Mouse (Mus musculus) limb, embryonic 11.5 days (tissue): ENCODE results near the gene March7. TPM values are rescaled to one million over a fixed set of nuclear protein-coding genes. Genes with fewer than 3 reads are reported as not detected.
A peak's percentile ranks its signal among the peaks of the same experiment; 100 is the strongest.

ENCODE experiments used
- ATAC-seq: fragments of 200-750 bp; cut with Nextera tagmentation; 2 replicates; pipeline ENCODE4 v1.8.0; 2017; ENCODE audit warnings: low read depth; ENCODE audit not compliant: insufficient number of reproducible peaks, low FRiP score, low TSS enrichment
- DNase-seq: peaks from one replicate; pipeline ENCODE4 v3.0.0-alpha.2; 2015; ENCODE audit warnings: low spot score
- H3K27ac ChIP-seq: fragments of 300-500 bp; sonication (generic); replicated peaks from 2 replicates; pipeline ENCODE4 v1.5.1; 2014; ENCODE audit warnings: low read depth, mild to moderate bottlenecking, low read length
- H3K27me3 ChIP-seq: fragments of 300-500 bp; sonication (generic); 2 replicates; pipeline ENCODE4 v1.6.1; 2014; ENCODE audit warnings: mild to moderate bottlenecking, low read length, mixed read lengths; ENCODE audit not compliant: control insufficient read depth, insufficient read depth
- H3K36me3 ChIP-seq: fragments of 300-500 bp; sonication (generic); 2 replicates; pipeline ENCODE4 v1.6.1; 2014; ENCODE audit warnings: mild to moderate bottlenecking, low read length, moderate library complexity, mixed read lengths; ENCODE audit not compliant: control insufficient read depth, insufficient read depth
- H3K4me1 ChIP-seq: fragments of 300-500 bp; sonication (generic); 2 replicates; pipeline ENCODE4 v1.6.1; 2014; ENCODE audit warnings: low read length, mixed read lengths; ENCODE audit not compliant: control insufficient read depth, insufficient read depth
- H3K4me2 ChIP-seq: fragments of 300-500 bp; sonication (generic); 2 replicates; pipeline ENCODE4 v1.6.1; 2014; ENCODE audit warnings: low read depth, mild to moderate bottlenecking, moderate library complexity; ENCODE audit not compliant: severe bottlenecking
- H3K4me3 ChIP-seq: fragments of 300-500 bp; sonication (generic); 2 replicates; pipeline ENCODE4 v1.5.1; 2014; ENCODE audit warnings: low read depth, low read length
- H3K9ac ChIP-seq: fragments of 300-500 bp; sonication (generic); 2 replicates; pipeline ENCODE4 v1.6.1; 2014; ENCODE audit warnings: mild to moderate bottlenecking, low read length
- H3K9me3 ChIP-seq: fragments of 300-500 bp; sonication (generic); 2 replicates; pipeline ENCODE4 v1.6.1; 2016; ENCODE audit warnings: low read length; ENCODE audit not compliant: control insufficient read depth
- WGBS: fragments of 180-500 bp; shearing (Covaris S2); extraction: QIAGEN DNeasy Blood & Tissue Kit; methylation state at CpG from one replicate; pipeline ENCODE4 v1.1.7; 2014; 5-methylcytosine and 5-hydroxymethylcytosine counted together
- polyA plus RNA-seq: library from polyadenylated mRNA; unstranded; fragments of >200 nt; fragmentation: Nextera tagmentation; extraction: Ambion mirVana; gene quantifications from 2 replicates; pipeline ENCODE4 v1.2.1, GENCODE M21; 2014

The March7 gene
- polyA plus RNA-seq, 1 experiment from 2014 or later, result 80.5 TPM

DNA sequence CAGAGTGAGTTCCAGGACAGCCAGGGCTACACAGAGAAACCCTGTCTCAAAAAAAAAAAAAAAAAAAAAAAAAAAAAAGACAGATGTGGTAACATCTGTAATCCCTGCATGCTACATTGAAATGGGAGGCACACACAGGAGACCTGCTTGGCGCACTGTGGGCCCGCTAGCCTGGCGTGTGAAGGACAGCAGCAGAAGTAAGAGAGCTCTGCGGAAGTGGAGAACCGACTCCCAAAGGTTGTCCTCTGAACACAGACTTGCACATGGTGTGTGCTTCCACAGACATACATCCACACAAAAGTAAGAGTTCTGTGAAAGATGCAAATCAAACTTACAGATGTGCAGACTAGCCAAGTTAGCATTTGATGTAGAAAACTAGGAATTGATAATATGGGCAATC, 49.5 kb downstream of the March7 start:
- no peaks in the 10 kb centered on the region for H3K27me3 ChIP-seq
- 98% methylated on average over 5 of the region's 5 CpGs for WGBS
- no peak overlapping the region for H3K9ac ChIP-seq
- ATAC-seq (no peak), DNase-seq (no peak)
- H3K9me3 ChIP-seq, result no peaks in the 10 kb centered on the region
- H3K4me2 ChIP-seq, result no peak overlapping the region
- H3K36me3 ChIP-seq, result peaks cover 3% of the 10 kb centered on the region; the same call in 1 of the 2 replicates
- no peaks in the 10 kb centered on the region for H3K4me1 ChIP-seq
- H3K27ac ChIP-seq, result no peak overlapping the region
- no peak overlapping the region for H3K4me3 ChIP-seq

DNA sequence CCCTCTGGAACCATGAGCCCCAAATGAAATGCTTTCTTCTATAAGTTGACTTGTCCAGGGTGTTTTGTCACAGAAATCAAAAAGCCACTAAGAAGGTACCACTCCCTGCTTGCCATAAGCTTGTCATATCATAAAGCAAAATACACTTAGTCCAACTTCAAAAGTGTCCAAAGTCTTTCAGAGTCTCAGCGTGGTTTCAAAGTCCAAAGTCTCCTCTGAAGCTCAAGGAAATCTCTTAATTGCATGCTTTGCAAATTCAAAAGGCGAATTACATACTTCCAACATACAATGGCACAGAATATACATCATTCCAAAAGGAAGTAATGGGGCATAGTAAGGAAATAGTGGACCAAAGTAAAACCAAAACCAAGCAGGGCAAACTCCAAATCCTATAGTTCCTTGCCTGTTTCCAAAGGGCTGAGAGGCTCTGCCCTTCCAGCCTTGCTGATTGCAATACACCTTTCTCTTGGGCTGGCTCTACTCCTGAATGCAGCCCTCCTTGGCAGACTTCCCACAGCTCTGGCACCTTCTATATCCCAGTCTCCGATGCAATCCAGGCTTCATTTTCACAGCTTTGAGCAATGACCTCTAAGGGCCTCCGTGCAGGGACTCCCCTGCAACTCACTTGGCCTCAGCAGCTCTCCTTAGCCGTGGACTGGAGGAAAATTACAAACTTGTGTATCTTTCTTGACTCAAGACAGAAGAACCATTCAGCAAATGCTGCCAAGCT, 51.1 kb downstream of the March7 start:
- ATAC-seq (no peak), DNase-seq (no peak)
- no peak overlapping the region for H3K27ac ChIP-seq
- no peak overlapping the region for H3K4me2 ChIP-seq
- WGBS, result 87% methylated on average over 5 of the region's 5 CpGs
- H3K9me3 ChIP-seq, result no peaks in the 10 kb centered on the region
- H3K4me3 ChIP-seq, result no peak overlapping the region
- no peaks in the 10 kb centered on the region for H3K4me1 ChIP-seq
- no peak overlapping the region for H3K9ac ChIP-seq
- H3K36me3 ChIP-seq, result no peaks in the 10 kb centered on the region; the same call in 1 of the 2 replicates
- no peaks in the 10 kb centered on the region for H3K27me3 ChIP-seq

DNA sequence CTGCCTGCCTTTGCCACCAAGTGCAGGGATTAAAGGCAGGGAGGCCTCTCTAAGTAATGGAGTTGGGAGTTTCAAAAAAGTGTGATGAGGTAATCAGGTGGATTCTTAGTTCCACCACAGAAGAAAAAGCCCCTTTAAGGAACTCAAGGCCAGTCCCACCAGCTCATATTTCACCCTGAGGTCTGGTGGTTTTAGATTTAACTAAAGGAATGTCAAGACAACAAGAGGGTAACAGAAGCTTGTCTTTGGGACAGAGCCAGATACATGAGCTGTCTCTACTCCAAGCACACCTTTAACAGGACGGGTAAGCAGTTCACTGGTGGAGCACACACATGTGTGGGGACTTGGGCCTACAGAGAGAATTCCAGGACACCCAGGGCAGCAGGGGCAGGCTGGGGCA, 57.9 kb downstream of the March7 start:
- H3K4me2 ChIP-seq, result no peak overlapping the region
- no peaks in the 10 kb centered on the region for H3K27me3 ChIP-seq
- no peak overlapping the region for H3K27ac ChIP-seq
- 48% methylated on average over 1 of the region's 1 CpGs for WGBS
- no peaks in the 10 kb centered on the region for H3K9me3 ChIP-seq
- no peak overlapping the region for H3K9ac ChIP-seq
- peaks cover 3% of the 10 kb centered on the region; the same call in 1 of the 2 replicates for H3K4me1 ChIP-seq
- DNase-seq, result no peak
- no peak for ATAC-seq
- 0 out of 2 replicates have a peak, but pooled peaks cover 2% of the 10 kb centered on the region for H3K36me3 ChIP-seq
- H3K4me3 ChIP-seq, result no peak overlapping the region

DNA sequence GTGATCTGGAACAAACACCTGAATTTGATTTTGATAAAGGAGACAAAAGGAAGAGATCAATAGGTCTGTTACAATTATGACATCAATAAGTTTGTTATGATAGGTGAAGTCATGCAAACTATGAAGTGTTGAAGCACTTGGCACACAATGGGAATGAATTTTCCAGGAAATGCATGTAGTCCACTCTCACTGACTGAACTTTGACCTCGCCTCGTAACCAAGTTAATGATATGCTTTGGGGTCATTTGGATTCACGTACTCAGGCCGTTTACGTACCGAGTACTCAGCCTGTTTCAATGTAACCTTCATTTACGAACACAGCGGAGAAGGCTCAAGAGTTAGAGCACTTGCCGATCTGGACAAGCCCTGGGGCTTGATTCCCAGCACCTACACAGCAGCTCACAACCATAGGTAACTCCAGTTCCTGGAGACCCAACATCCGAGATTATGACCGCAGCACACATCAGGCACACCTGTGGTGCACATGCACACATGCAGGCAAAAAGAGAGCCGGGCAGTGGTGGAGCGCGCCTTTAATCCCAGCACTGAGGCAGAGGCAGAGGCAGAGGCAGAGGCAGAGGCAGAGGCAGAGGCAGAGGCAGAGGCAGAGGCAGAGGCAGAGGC, 60.3 kb downstream of the March7 start:
- no peak overlapping the region for H3K9ac ChIP-seq
- peaks cover 3% of the 10 kb centered on the region; the same call in 1 of the 2 replicates for H3K4me1 ChIP-seq
- no peak overlapping the region for H3K4me2 ChIP-seq
- no peak overlapping the region for H3K4me3 ChIP-seq
- no peak overlapping the region for H3K27ac ChIP-seq
- 0 out of 2 replicates have a peak, but pooled peaks cover 2% of the 10 kb centered on the region for H3K36me3 ChIP-seq
- ATAC-seq, result no peak
- WGBS, result 86% methylated on average over 14 of the region's 14 CpGs
- no peak for DNase-seq
- H3K27me3 ChIP-seq, result no peaks in the 10 kb centered on the region
- H3K9me3 ChIP-seq, result no peaks in the 10 kb centered on the region

DNA sequence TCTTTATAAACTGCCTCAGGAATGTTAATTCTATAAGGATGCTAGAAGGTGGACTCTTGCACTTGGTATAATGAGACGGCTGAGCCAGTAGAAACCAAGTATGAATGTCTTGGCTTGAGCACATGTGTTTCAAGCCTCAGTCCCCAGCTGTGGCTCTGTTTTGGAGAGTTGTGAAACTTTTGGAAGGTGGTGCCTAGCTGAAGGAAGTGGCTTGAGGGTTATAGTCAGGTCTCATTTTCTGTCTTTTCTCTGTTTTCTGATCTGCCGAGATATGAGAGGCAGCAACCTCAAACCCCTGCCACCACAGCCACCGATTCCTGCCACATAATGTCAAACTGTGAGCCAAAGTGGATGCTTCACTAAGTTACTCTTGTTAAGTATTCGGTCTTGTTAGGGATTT, 68.9 kb downstream of the March7 start:
- H3K27me3 ChIP-seq, result no peaks in the 10 kb centered on the region
- no peak overlapping the region for H3K27ac ChIP-seq
- H3K4me2 ChIP-seq, result no peak overlapping the region
- ATAC-seq, result no peak
- H3K9ac ChIP-seq, result no peak overlapping the region
- DNase-seq, result no peak
- H3K9me3 ChIP-seq, result no peaks in the 10 kb centered on the region
- no peaks in the 10 kb centered on the region for H3K36me3 ChIP-seq
- H3K4me1 ChIP-seq, result 0 out of 2 replicates have a peak, but pooled peaks cover 7% of the 10 kb centered on the region
- no peak overlapping the region for H3K4me3 ChIP-seq
- WGBS, result 91% methylated on average over 4 of the region's 4 CpGs

GRCm38 (mm10) chr2:60282625-60283024, 72.9 kb downstream of the March7 start:
- Histone ChIP-seq H3K4me1 (0 out of 2 replicates have a peak, but pooled peaks cover 7% of the 10 kb centered on the region), H3K4me3 (no peak overlapping the region), H3K27me3 (no peaks in the 10 kb centered on the region), H3K36me3 (no peaks in the 10 kb centered on the region), H3K4me2 (peak overlapping the region; percentile 81; the same call in 1 of the 2 replicates), H3K27ac (no peak overlapping the region), H3K9me3 (no peaks in the 10 kb centered on the region), H3K9ac (no peak overlapping the region)
- WGBS, result 70% methylated on average over 4 of the region's 4 CpGs
- ATAC-seq (no peak), DNase-seq (no peak)

- ATAC-seq (0 out of 2 replicates have a peak, but pooled peaks have one; percentile 61), DNase-seq (no peak)
- Histone ChIP-seq H3K4me1 (0 out of 2 replicates have a peak, but pooled peaks cover 7% of the 10 kb centered on the region), H3K9ac (peak overlapping the region; percentile 73), H3K36me3 (no peaks in the 10 kb centered on the region), H3K4me3 (peak overlapping the region; percentile 46), H3K4me2 (peak overlapping the region; percentile 81), H3K27ac (no peak overlapping the region), H3K9me3 (no peaks in the 10 kb centered on the region), H3K27me3 (no peaks in the 10 kb centered on the region)
- 9% methylated on average over 9 of the region's 9 CpGs for WGBS
Observed at GRCm38 (mm10) chr2:60283208-60283750, 73.6 kb downstream of the March7 start.

DNA sequence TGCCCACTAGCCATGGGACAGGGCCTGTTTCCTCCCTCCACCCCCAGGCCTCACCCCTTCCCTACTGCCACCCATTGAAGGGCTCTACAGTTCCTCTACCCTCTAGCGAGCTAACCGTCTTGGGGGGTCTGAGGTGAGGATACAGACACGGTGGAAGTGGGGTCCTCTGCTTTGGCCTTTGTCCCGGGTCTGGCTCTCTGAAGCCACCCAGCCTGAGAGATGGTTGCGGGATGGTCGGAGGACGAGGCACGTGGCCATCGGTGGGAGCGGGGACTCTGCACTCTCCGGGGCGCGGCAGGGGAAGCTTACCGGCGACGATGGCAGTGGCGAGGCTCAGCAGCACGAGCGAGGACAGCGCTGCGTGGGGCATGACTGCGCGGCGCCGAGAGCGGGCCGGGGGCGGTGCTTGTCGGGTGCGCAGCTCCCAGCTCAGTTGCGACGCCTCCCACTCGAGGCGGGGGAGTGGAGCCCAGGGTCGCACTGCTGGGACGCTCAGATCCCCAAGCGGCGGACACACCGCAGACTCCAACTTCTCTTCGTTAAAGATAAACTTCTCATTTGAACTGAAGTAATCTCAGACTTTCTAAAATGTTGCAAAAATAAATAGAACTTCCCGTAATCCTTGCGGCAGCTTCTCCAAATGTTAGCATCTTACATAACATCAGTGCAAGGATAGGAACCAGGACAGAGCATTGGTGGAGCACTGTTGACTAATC, 74.2 kb downstream of the March7 start:
- Histone ChIP-seq H3K9me3 (no peaks in the 10 kb centered on the region), H3K4me3 (peak overlapping the region; percentile 46), H3K9ac (peak overlapping the region; percentile 73), H3K4me1 (0 out of 2 replicates have a peak, but pooled peaks cover 7% of the 10 kb centered on the region), H3K4me2 (peak overlapping the region; percentile 81), H3K27ac (no peak overlapping the region), H3K36me3 (no peaks in the 10 kb centered on the region), H3K27me3 (no peaks in the 10 kb centered on the region)
- WGBS, result 2% methylated on average over 42 of the region's 42 CpGs
- DNase-seq, result peak; percentile 79
- peak; percentile 84 for ATAC-seq
